Mouse (Mus musculus) R1 (cell line): ENCODE results near the gene Eif2b3.

Experiments
- DNase-seq: peaks from one replicate; pipeline ENCODE4 v3.0.0-alpha.2; 2018; ENCODE audit warnings: low read depth, low spot score

The Eif2b3 gene

DNA sequence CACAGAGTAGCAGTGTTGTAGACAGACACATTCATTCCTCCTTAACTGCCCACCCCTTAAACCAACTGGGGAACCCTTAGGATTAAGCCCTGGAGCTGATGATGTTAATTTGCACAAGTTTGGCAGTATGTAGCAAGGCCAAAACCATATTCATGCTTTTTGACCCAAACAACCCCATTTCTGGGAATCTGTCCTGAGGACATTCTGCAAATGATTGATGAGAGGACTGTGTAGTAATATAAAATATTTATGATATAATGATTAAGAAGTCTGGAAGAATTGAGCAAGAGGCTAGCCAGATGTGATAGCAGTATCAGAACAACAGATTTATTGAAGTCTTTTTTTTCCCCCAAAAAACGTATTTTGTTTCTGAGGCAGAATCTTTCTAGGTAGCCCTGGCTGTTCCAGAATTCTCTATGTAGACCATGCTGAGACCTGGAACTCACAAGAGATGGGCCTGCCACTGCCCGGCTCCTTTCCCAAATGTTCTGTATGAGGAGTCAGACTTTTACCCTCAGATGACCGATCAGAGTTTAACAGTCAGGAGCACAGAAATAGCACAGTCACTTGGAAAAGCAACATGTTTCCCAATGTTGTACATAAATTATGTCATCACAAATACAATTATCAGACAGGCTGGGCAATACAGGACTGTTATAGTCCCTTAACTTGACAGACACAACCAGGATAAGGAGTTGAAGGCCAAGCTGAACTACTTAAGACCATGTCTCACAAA, 75.6 kb downstream of the Eif2b3 start:
- no peak for DNase-seq

DNA sequence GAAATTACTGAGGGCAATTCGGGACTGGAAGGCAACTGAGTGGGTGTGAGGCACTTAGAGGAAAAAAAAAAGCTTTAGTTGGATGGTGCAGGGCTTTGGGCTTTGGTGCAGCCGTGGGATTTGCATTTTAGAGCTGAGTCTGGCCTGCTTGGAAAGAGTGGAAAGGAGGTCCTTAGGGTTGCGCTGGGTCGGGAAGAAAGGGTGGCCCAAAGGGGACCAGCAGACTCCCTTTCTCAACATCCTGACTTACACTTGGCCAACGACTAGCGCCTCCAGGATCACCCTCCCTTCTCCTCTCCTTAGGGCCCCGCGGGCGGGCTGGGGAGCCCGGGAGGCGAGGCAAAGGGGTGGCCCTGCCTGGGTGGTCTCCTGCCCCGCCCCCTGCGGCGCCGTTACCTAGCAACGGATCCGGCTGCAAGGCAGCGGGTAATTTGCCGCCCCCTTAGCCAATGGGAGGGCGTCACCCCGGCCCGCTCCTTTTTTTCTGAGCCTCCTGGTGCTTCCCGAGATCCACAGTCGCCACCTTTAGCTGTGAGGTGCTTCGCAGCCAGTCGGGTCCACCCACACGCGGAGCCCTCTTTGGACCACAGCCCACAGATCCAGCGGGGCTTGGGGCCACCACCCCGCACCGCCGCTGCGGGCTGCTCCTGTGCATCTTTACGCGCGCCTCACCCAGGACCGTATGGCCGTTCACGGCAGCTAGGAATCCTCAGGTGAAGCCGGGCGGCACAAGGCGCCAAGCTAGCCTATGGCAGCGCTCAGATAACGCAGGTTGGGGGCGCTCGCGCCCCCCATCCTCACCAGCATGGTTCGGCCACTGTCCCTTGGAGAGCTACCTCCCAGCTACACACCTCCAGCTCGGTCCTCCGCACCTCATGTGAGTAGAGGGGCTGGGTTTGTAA, 76.6 kb downstream of the Eif2b3 start, which contains the start of gene Ptch2:
TSS of gene Ptch2 (plus strand) at position 525 of the 902 bp plus-strand sequence.
- peak; percentile 92 for DNase-seq

DNA sequence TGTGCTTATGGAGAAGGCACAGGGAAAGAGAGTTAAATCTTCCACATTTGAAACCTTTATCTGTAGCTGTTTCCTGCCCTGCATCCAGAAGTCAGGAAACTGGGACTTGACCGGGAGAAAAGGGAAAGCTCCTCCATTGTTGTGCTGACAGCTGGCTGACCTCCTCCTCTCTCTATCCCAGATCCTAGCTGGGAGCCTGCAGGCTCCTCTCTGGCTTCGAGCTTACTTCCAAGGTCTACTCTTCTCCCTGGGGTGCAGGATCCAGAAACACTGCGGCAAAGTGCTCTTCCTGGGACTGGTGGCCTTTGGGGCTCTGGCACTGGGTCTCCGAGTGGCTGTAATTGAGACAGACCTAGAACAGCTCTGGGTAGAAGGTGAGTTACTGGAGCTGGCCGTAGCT, 77.5 kb downstream of the Eif2b3 start:
- DNase-seq, result no peak

DNA sequence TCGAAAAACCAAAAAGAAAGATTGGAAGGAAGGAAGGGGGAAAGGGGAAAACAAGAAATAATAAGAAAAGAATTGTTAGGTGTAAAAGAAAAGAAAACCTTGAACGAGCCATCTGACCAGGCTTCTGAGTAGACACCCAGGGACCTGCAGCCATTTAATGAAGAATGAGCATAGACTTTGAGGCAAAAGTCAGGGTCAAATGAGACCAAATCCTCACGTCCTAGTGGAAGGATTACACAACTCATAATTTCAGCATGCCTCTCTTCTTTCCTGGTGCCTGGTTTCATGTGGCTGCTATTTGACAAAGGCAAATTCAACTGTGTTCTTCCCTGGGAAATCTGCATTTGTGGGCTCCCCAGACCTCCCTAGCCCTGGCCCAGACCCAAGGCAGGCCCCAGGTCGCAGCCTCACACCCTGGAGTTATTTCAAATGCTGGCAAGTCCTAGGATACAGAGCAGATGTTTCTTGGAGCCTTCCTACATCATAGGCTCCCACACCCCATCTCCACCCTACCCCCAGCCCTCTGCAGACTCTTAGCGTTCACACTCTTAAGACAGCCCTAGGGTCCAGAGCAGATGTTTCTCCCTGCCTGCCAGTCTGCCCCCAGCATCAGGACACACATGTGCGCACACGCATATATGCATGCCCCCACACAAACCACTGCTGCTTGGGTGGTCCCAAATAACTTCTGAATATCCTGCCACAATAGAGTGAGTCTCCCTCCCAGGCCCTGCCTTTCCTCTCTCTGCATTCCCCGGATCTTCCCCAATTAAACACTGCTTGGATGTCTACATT, 79.0 kb downstream of the Eif2b3 start:
- peak; percentile 90 for DNase-seq

DNA sequence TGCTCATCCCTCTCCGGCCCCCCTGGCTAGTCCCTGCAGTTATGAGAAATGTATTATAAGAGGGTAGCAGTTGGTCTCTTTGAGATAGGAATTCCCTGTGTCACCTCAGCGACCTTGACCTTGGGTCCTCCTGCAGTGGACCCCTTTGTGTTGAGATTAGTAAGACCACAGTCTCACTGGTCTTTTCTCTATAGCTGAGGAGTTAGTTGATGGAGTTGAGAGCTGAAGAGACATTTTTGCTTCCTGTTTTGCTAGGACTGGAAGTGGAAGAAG, 79.5 kb downstream of the Eif2b3 start:
- no peak for DNase-seq

DNA sequence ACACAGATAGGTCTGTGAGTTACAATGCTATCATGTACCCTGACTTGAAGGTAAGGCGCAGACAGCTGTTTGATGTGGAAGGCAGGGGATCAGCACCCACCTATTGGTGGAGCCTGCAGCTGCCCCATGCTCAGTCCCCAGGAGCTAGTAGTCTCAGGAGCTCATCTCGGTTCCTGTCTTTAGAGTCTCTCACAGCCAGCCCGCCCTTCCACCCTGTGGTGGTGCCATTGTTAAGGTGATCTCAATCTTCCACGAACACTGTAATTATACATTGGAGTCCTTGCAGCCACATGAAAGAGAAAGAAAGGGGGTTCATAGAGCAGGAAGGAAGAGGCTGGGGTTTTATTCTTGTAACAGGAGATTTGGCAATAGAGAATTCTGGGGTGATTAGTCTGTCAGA, 80.8 kb downstream of the Eif2b3 start:
- peak; percentile 70 for DNase-seq

DNA sequence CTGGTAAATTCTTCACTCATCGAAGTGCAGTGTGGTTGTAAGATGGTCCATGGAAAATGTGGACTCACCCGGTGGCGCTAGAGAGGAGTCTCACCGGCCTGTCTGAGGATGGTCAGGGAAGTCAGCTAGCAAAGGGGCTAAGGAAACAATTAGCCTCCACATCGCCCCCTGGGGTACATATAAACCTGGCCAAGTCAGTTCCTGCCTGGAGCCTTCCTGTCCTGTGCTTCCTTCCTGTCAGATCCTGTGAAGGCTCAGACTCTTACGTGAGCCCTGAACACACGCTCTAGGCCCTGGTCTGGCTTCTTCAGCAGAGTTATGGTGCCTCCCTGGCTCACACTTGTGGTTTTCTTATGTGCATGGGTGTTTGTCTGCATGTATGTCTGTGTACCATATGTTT, 82.0 kb downstream of the Eif2b3 start:
- peak; percentile 93 for DNase-seq

DNA sequence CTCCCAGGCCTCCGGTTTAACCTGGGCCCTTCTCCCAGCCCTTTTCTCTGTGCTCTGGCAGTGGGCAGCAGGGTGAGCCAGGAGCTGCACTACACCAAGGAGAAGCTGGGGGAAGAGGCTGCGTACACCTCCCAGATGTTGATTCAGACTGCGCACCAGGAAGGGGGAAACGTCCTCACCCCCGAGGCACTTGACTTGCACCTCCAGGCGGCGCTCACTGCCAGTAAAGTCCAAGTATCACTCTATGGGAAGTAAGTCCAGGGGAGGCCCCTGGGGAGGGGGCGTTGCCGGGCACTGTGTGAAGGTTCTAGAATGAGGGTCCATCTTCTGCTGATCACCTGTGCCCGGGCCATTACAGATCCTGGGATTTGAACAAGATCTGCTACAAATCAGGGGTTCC, 85.5 kb downstream of the Eif2b3 start:
- peak; percentile 63 for DNase-seq

DNA sequence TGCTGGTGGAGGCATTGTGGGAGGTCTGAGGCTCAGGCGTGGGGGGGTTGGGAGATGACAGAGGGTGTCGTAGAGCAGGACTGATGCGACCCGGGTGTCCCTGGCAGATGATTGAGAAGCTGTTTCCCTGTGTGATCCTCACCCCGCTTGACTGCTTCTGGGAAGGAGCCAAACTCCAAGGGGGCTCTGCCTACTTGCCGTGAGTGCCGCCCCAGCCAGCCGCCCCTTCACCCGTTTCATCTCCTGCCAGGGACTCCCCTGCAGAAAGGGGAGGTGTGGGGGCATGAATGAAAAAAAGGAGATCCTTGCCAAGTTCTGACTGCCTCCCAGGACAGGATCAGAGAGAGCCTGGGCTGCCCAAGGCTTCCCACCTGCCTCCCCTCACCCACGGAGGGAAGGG, 85.9 kb downstream of the Eif2b3 start:
- DNase-seq, result no peak

DNA sequence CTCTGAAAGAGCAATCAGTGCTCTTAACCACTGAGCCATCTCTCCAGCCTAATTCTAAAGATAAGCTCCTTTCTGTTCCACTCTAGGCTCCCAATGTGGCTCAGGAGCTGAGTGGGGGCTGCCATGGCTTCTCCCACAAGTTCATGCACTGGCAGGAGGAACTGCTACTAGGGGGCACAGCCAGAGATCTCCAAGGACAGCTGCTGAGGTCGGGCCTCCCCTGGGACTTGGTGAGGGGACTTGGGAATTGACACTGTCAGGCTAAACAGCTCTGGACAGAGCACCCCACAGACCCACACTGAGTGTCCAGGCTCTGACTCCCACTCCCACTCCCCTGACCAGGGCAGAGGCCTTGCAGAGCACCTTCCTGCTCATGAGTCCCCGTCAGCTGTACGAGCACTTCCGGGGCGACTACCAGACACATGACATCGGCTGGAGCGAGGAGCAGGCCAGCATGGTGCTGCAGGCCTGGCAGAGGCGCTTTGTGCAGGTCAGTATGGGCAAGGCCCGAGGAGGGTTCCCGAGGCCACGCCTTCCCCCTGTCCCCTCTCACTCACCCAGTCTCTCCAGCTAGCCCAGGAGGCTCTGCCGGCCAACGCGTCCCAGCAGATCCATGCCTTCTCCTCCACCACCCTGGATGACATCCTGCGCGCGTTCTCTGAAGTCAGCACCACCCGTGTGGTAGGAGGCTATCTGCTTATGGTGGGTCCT, 88.8 kb downstream of the Eif2b3 start:
- DNase-seq, result no peak

DNA sequence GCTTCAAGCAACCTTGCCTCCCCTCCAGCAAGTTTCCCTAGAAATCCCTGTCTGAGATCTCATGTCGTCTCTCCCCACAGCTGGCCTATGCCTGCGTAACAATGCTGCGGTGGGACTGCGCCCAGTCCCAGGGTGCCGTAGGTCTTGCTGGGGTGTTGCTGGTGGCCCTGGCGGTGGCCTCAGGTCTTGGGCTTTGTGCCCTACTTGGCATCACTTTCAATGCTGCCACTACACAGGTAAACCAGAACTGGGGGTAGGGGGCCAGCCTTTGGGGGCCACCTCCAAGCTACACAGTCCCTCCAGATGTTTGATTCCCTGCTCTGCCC, 89.3 kb downstream of the Eif2b3 start:
- no peak for DNase-seq

DNA sequence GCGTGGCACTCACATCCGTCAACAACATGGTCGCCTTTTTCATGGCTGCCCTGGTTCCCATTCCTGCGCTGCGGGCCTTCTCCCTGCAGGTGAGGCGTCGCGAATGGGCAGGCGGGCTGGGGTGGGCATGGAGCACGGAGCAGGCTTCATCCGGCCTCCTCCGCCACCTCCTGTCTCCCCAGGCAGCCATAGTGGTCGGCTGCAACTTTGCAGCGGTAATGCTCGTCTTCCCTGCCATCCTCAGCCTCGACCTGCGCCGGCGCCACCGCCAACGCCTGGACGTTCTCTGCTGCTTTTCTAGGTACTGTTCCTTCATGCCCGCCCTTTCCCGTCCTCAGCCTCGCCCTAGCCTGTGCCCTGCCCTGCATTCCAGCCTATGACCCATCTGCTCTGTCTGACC, 90.1 kb downstream of the Eif2b3 start:
- no peak for DNase-seq

DNA sequence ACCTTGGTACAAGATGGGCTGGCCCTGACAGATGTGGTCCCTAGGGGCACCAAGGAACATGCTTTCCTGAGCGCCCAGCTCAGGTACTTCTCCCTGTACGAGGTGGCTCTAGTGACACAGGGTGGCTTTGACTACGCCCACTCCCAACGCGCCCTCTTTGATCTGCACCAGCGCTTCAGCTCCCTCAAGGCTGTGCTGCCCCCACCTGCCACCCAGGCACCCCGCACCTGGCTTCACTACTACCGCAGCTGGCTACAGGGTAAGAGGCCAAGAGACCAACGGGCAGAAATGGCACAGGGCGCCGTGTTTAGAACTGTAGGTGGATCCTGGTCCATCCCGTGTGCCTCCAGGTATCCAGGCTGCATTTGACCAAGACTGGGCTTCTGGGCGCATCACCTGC, 91.0 kb downstream of the Eif2b3 start:
- no peak for DNase-seq

DNA sequence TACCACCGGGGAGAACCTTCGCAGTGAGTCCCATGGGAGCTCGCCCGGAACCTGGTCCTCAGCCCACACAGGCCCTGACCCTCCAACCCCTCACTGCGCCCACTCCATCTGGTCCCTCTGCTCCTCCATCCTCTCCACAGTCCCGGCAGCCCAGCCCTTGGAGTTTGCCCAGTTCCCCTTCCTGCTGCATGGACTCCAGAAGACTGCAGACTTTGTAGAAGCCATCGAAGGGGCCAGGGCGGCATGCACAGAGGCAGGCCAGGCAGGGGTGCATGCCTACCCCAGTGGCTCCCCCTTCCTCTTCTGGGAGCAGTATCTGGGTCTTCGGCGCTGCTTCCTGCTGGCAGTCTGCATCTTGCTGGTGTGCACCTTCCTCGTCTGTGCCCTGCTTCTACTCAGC, 91.8 kb downstream of the Eif2b3 start:
- no peak for DNase-seq

DNA sequence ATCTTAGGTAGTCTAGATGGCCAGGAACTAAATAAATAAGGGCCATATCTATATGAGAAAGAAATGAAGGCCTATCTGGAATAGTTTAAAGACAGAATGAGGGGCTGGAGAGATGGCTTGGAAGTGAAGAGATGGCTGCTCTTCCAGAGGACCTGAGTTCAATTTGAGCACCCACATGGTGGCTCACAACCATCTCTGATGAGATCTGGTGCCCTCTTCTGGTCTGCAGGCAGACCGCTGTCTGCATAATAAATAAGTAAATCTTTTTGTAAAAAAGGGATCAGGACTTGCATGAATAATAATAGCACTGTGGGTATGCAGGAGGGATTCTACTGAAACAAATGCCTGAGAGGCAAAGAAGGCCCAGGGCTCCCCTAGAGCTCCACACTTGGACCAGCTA, 94.0 kb downstream of the Eif2b3 start:
- peak; percentile 75 for DNase-seq

DNA sequence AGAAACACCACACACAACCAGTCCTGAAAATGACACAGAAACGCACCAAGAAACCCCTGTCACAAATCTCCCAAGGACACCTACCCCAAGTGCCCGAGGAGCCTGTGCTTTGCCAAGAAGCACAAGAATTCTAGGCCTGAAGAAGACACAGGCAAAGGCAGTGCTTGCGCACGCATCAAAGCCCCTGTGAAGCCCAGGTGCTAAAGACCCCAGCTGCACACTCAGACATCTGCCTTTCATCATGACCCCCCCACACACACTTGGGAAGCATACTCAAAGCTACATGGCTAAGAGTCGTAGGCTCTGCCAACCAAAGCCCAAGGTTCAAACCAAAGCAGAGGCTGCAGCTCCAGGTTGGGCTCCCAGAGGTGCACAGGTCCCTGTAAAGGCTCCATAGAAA, 96.4 kb downstream of the Eif2b3 start:
- no peak for DNase-seq

DNA sequence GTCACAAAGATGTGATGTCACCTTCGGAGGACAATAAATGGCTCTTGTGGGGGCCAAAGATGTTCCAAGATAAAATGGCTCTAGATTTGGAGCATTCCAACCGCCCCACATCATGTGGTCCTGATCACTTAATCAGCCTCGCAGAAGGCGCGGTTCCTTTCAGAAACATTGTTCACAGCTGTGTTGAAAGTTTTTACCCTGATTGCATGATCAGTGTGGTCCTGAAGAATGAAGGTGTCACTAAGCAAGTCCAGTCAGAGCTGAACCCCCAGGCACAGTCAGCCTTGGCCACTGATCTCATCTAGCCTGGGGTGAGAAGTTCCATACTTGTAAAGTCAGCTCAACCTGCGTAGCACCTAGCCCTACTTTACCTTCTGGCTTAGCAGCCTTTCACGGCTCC, 98.7 kb downstream of the Eif2b3 start:
- no peak for DNase-seq

DNA sequence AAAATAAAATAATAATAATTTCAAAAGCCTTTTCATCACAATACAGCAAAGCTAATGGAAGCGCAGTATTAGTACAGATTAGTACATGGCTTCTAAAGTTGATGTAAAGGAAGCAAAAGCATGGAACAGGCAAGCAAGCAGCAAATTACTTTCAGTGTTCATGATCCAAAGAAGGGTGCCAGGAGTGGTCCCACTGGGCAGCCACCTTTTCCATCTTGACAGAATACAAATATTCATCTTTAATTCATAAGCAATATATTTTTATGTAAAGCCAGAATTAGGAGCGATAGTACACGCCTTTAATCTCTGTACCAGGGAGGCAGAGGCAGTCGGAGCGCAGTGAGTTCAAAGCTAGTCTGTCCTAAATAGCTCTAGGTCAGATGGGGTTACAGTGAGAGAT, 100.4 kb downstream of the Eif2b3 start:
- DNase-seq, result no peak

DNA sequence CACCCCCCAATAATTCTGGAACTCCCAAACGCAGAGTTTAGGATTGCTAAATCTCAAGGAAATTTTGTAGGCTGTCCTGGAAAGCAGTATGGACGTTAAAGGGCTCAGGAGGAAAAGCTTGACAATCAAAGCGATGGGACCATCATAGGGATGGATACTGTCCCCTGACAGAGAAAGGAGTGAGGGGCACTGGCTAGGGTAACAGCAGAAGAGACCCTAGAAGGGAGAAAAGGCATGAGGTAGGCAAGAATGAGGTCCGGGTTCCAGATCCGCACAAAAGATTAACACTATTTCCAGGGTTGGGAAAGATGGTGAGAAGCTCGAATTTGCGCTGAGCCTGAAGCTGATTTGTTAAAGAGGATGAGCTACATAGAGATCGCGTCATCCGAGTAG, 100.8 kb downstream of the Eif2b3 start:
- no peak for DNase-seq

DNA sequence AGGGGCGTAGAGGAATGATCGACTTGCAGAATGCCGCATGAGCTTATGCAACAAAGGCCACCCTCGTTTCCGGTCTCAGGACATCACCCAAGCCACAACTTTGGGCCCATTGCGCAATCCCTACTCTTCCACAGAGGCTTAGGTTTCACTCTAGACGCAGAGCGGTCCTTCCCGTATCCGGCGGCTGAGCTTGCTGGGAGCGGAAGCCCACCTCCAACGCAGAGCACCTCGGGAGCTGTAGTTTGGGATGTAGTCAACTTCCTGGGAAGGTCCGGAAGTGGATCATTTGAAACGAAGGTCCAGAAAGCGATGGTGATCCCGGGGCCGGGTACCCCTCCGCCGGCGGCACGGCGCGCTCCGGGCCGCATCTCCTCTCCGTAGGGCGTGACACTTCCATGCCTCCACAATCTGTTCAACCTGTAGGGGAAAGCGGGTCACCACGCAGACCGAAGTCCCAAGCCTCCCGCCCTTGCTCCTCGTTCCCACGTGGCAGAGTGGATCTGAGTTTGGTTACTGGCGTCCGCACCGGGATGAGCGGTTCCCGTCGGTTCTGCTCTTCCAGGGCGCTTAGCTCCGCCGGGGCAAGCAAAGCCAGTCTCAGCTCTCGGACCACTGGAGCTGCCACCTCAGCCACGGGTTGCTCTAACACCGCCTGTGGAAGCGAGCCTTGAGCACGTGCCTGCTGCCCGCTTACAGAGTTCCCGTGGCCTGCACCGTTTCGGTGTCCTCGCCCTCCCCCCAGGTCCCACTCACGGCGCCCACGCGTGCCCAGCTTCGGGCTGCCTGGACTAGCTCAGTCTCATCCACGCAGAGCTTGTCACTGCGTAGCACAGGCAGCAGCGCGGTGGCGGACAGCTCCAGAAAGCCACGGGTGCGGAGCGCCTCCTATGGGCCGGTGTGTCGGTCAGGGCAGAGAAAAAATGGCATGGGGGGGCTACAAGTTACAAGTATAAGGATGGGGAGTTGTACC, 101.5 kb downstream of the Eif2b3 start:
- peak; percentile 99 for DNase-seq

DNA sequence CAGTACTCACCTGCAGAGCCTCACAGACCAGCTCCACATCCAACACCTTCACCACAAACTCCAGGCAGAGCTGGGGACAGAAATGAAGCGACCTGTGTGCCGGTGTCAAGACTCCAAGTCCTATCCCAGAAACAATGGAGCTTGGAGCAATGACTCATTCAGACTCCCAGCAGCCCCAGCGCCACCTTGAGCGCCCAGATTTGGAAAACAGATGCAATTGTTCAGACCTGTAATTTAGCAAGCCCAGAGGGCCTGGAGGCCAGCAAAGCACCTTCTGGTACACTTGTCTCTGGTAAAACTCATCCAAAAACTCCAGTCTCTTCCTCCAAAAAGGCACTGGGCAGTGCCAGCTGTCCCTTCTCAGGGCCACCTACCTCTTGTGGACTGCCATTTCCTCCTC, 103.0 kb downstream of the Eif2b3 start:
- no peak for DNase-seq
